Mouse (Mus musculus): ENCODE results near the gene Avpi1. TPM values are rescaled to one million over a fixed set of nuclear protein-coding genes. Genes with fewer than 3 reads are reported as not detected.
A peak's percentile ranks its signal among the peaks of the same experiment; 100 is the strongest.

Avpi1 gene
- 19.9 and 25.0 TPM in 2 replicates for polyA plus RNA-seq (2015; fragmentation: Nextera tagmentation; extraction: Ambion mirVana)

- under 1% methylated on average over 54 of the region's 54 CpGs for WGBS (ENCODE audit: insufficient replicate concordance)
- peak within 1 kb of the TSS; percentile 78 for H3K27ac ChIP-seq (replicated peaks)
- peak within 1 kb of the TSS; percentile 75 for H3K9ac ChIP-seq
- ATAC-seq (ENCODE audit: insufficient read depth), result peak; percentile 97
- peak within 1 kb of the TSS; percentile 100 for H3K4me2 ChIP-seq
- H3K27me3 ChIP-seq, result no peaks in the 10 kb centered on the region; the same call in 1 of the 2 replicates
- H3K36me3 ChIP-seq (replicated peaks), result no peaks in the 10 kb centered on the region
- peak within 1 kb of the TSS; percentile 72 for H3K4me3 ChIP-seq (replicated peaks)
- H3K4me1 ChIP-seq (replicated peaks), result peaks cover 39% of the 10 kb centered on the region
- H3K9me3 ChIP-seq (replicated peaks), result no peaks in the 10 kb centered on the region
Observed at GRCm38 (mm10) chr19:42128787-42129508, at the start of gene Avpi1. Gene Avpi1 (minus strand): TSS chr19:42129059.

GRCm38 (mm10) chr19:42177461-42177860, 48.6 kb upstream of the Avpi1 start:
- peaks cover 29% of the 10 kb centered on the region for H3K4me1 ChIP-seq (replicated peaks)
- H3K36me3 ChIP-seq (replicated peaks), result peaks cover 36% of the 10 kb centered on the region
- no peaks in the 10 kb centered on the region for H3K27me3 ChIP-seq
- ATAC-seq (ENCODE audit: insufficient read depth), result peak; percentile 55
- no peak overlapping the region for H3K4me3 ChIP-seq (replicated peaks)
- H3K9ac ChIP-seq, result 0 out of 2 replicates have a peak overlapping the region, but pooled peaks have one; percentile 4
- WGBS (ENCODE audit: insufficient replicate concordance), result 19% methylated on average over 2 of the region's 2 CpGs
- H3K27ac ChIP-seq (replicated peaks), result peak overlapping the region; percentile 24
- H3K4me2 ChIP-seq, result peak overlapping the region; percentile 19
- H3K9me3 ChIP-seq (replicated peaks), result no peaks in the 10 kb centered on the region

GRCm38 (mm10) chr19:42176841-42177240, 48.0 kb upstream of the Avpi1 start:
- ATAC-seq (ENCODE audit: insufficient read depth), result peak; percentile 73; the same call in 1 of the 2 replicates
- H3K9me3 ChIP-seq (replicated peaks), result no peaks in the 10 kb centered on the region
- peaks cover 32% of the 10 kb centered on the region for H3K4me1 ChIP-seq (replicated peaks)
- peak overlapping the region; percentile 24 for H3K27ac ChIP-seq (replicated peaks)
- H3K4me3 ChIP-seq (replicated peaks), result no peak overlapping the region
- peaks cover 30% of the 10 kb centered on the region for H3K36me3 ChIP-seq (replicated peaks)
- H3K27me3 ChIP-seq, result no peaks in the 10 kb centered on the region
- peak overlapping the region; percentile 19 for H3K4me2 ChIP-seq
- 20% methylated on average over 7 of the region's 7 CpGs for WGBS (ENCODE audit: insufficient replicate concordance)
- H3K9ac ChIP-seq, result no peak overlapping the region

- H3K27ac ChIP-seq (replicated peaks), result peak overlapping the region; percentile 79
- no peaks in the 10 kb centered on the region for H3K9me3 ChIP-seq (replicated peaks)
- H3K4me3 ChIP-seq (replicated peaks), result peak overlapping the region; percentile 92
- H3K27me3 ChIP-seq, result peaks cover 32% of the 10 kb centered on the region
- no peaks in the 10 kb centered on the region for H3K36me3 ChIP-seq (replicated peaks)
- H3K4me2 ChIP-seq, result peak overlapping the region; percentile 90
- H3K9ac ChIP-seq, result peak overlapping the region; percentile 89
- 1% methylated on average over 56 of the region's 56 CpGs for WGBS (ENCODE audit: insufficient replicate concordance)
- peak; percentile 91 for ATAC-seq (ENCODE audit: insufficient read depth)
- H3K4me1 ChIP-seq (replicated peaks), result peaks cover 46% of the 10 kb centered on the region
Observed at GRCm38 (mm10) chr19:42170025-42170969, 41.4 kb upstream of the Avpi1 start.

DNA sequence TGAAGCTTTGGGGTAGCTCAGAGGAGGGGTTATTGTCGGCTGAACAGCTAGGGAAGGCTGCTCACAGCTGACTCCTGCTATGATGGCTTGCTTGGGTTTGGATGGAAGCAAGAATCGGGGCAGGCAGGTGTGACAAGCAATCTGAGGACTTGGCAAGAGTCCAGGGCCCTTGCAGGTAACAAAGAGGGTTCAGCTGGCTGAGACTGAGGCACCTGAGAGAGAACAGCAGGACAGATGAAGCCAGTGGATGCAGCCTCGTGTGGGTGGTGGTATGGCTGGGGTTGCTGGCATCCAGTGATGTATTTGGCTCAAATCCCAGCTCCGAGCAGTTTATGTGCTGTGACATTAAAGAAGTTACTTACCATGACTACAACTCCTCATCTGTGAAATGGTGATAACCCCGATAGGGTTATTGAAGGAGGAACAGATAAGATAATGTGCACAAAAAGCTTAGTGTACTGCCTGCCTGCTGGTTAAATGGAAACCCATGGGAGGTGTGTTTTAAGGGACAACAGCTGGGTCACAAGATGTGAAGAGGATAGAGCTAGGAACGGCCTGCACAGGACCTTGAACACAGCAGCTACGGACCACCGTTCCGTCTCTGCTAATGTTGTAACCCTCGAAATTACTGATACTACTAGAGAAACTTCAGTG, 40.6 kb upstream of the Avpi1 start:
- Histone ChIP-seq H3K9me3 (replicated peaks) (no peaks in the 10 kb centered on the region), H3K4me3 (replicated peaks) (peak overlapping the region; percentile 92), H3K27me3 (peaks cover 41% of the 10 kb centered on the region), H3K4me2 (peak overlapping the region; percentile 90), H3K36me3 (replicated peaks) (no peaks in the 10 kb centered on the region), H3K4me1 (replicated peaks) (peaks cover 46% of the 10 kb centered on the region), H3K9ac (peak overlapping the region; percentile 37; the same call in 1 of the 2 replicates), H3K27ac (replicated peaks) (peak overlapping the region; percentile 79)
- peak; percentile 20; the same call in 1 of the 2 replicates for ATAC-seq (ENCODE audit: insufficient read depth)
- WGBS (ENCODE audit: insufficient replicate concordance), result 34% methylated on average over 10 of the region's 10 CpGs

- H3K4me2 ChIP-seq, result no peak overlapping the region
- H3K27ac ChIP-seq (replicated peaks), result no peak overlapping the region
- H3K9ac ChIP-seq, result no peak overlapping the region
- 64% methylated on average over 9 of the region's 9 CpGs for WGBS (ENCODE audit: insufficient replicate concordance)
- H3K4me3 ChIP-seq (replicated peaks), result no peak overlapping the region
- ATAC-seq (ENCODE audit: insufficient read depth), result no peak
- H3K9me3 ChIP-seq (replicated peaks), result no peaks in the 10 kb centered on the region
- H3K4me1 ChIP-seq (replicated peaks), result peaks cover 39% of the 10 kb centered on the region
- H3K27me3 ChIP-seq, result peaks cover 50% of the 10 kb centered on the region
- no peaks in the 10 kb centered on the region for H3K36me3 ChIP-seq (replicated peaks)
Observed at GRCm38 (mm10) chr19:42167489-42167888, 38.6 kb upstream of the Avpi1 start.

DNA sequence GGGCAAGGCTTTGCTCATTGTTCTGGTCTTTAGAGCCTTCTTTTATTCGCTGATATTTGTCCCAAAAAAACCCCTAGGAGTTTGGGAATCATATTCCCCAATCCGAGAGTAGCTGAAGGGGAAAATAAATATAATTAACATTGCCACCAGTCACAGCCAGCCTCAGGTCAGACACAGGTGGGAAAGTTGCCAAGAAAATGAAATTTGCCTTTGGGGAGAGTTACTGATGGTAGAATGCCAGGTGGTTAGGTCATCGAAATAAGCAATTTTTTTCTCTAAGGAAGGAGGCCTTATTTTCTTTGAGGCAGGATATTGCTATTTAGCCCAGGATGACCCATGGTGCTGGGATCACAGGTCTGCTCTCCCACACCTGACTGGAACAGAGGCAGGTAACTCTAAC, 37.9 kb upstream of the Avpi1 start:
- H3K27ac ChIP-seq (replicated peaks), result no peak overlapping the region

GRCm38 (mm10) chr19:42166130-42166529, 37.3 kb upstream of the Avpi1 start:
- H3K27me3 ChIP-seq, result peaks cover 50% of the 10 kb centered on the region
- H3K36me3 ChIP-seq (replicated peaks), result no peaks in the 10 kb centered on the region
- no peak for ATAC-seq (ENCODE audit: insufficient read depth)
- no peak overlapping the region for H3K27ac ChIP-seq (replicated peaks)
- WGBS (ENCODE audit: insufficient replicate concordance), result 3% methylated on average over 12 of the region's 12 CpGs
- H3K9ac ChIP-seq, result peak overlapping the region; percentile 14; the same call in 1 of the 2 replicates
- H3K4me2 ChIP-seq, result peak overlapping the region; percentile 55
- H3K9me3 ChIP-seq (replicated peaks), result no peaks in the 10 kb centered on the region
- peaks cover 29% of the 10 kb centered on the region for H3K4me1 ChIP-seq (replicated peaks)
- peak overlapping the region; percentile 29 for H3K4me3 ChIP-seq (replicated peaks)

More for the DNA sequence above, 37.9 kb upstream of the Avpi1 start:
- no peaks in the 10 kb centered on the region for H3K36me3 ChIP-seq (replicated peaks)
- no peak overlapping the region for H3K4me2 ChIP-seq
- no peak overlapping the region for H3K9ac ChIP-seq
- no peak overlapping the region for H3K4me3 ChIP-seq (replicated peaks)
- peaks cover 50% of the 10 kb centered on the region for H3K27me3 ChIP-seq
- WGBS (ENCODE audit: insufficient replicate concordance), result 38% methylated on average over 3 of the region's 3 CpGs
- no peaks in the 10 kb centered on the region for H3K9me3 ChIP-seq (replicated peaks)
- ATAC-seq (ENCODE audit: insufficient read depth), result no peak
- peaks cover 35% of the 10 kb centered on the region for H3K4me1 ChIP-seq (replicated peaks)

DNA sequence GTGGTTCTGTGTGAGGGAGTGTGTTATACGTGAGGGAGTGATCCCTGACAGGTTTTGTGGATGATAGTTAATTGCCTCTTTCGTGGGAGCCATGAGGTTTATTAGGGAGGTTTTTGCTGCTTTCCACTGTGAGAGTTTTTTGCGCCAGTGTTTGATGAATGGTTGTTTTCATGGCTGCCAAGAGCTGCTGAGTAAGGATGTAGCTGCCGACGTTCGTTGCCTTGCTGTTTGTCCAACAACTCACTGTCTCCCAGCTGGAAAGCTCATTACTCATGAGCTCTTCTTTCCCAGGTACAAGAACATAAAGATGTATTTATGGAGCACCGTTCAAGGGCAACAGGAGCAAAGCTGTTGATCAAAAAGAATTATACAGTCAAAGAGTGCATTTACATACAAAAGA, 35.3 kb upstream of the Avpi1 start:
- Histone ChIP-seq H3K4me2 (no peak overlapping the region), H3K36me3 (replicated peaks) (no peaks in the 10 kb centered on the region), H3K4me1 (replicated peaks) (peaks cover 13% of the 10 kb centered on the region), H3K9ac (no peak overlapping the region), H3K27ac (replicated peaks) (no peak overlapping the region), H3K9me3 (replicated peaks) (no peaks in the 10 kb centered on the region), H3K27me3 (peaks cover 43% of the 10 kb centered on the region), H3K4me3 (replicated peaks) (no peak overlapping the region)
- 52% methylated on average over 7 of the region's 7 CpGs for WGBS (ENCODE audit: insufficient replicate concordance)
- no peak for ATAC-seq (ENCODE audit: insufficient read depth)

- no peak for ATAC-seq (ENCODE audit: insufficient read depth)
Observed at GRCm38 (mm10) chr19:42163764-42164163, 34.9 kb upstream of the Avpi1 start, which contains the start of gene Zfyve27. Gene Zfyve27 (plus strand): TSS chr19:42163951.

More at GRCm38 (mm10) chr19:42163764-42164163, 34.9 kb upstream of the Avpi1 start, which contains the start of gene Zfyve27:
- H3K27me3 ChIP-seq, result peaks cover 39% of the 10 kb centered on the region
- no peaks in the 10 kb centered on the region for H3K36me3 ChIP-seq (replicated peaks)
- WGBS (ENCODE audit: insufficient replicate concordance), result 46% methylated on average over 5 of the region's 5 CpGs
- H3K27ac ChIP-seq (replicated peaks), result no peak within 1 kb of the TSS
- no peak within 1 kb of the TSS for H3K4me3 ChIP-seq (replicated peaks)
- no peak within 1 kb of the TSS for H3K4me2 ChIP-seq
- H3K9ac ChIP-seq, result no peak within 1 kb of the TSS
- H3K4me1 ChIP-seq (replicated peaks), result peaks cover 13% of the 10 kb centered on the region
- no peaks in the 10 kb centered on the region for H3K9me3 ChIP-seq (replicated peaks)

All from liver, embryonic 15.5 days (tissue).